8 mouse cellular contexts compared by ENCODE assay signal in the genomic region with DNA sequence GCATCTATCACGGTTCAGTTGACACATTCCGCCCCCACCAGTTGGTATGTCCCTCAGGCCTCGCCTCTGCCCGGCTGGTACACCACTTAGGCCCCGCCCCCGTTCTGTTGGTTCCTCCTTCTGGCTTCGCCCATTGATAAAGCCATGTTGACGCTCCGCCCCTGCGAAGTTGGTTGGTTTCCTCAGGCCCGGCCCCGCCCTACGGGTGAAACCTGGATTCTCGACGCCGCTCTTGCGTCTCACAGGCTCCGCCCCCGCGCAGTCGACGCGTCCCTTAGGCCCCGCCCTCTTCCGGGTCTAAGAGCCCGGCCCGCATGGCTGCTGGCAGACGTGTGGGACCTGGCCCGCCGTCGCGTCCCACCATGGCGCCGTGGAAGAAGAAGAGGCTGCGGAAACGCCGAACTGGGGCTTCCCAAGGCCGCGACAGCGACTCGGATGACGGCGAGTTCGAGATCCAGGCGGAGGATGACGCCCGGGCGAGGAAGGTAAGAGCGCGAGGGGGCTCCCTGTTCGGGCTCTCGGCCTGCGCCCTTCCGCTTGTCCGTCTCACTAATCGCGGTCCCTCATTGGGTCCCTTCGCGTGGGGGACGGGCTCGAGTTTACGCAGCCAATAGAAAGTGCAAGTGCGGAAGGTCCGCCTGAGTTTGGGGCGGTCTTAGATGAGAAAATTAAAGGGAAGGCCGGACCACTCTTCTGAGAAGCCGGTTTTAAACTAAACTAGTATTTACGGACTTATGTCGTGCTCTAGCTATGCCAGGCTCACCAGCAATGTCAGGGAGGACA. TPM values are rescaled to one million over a fixed set of nuclear protein-coding genes. Genes with fewer than 3 reads are reported as not detected.
DNase-seq lines count a peak whose midpoint lies in the region; ATAC-seq and TF ChIP-seq lines count a peak whose summit lies in the region.

No protein-coding gene starts in this region.

- peak; percentile 100 for DNase-seq in brain, embryonic 14.5 days (ENCODE audit: low read depth)
- DNase-seq in liver, adult 2 months (ENCODE audit: extremely low read depth, low read depth, low spot score) = peak; percentile 95
- peak; percentile 100 for DNase-seq in splenic B cell, adult 2 months (ENCODE audit: low read depth, low spot score)

- H3K4me1 ChIP-seq in erythroblast, embryonic 14.5 days (ENCODE audit: control insufficient read depth) = peaks cover 42% of the 10 kb centered on the region
- peaks cover 11% of the 10 kb centered on the region for H3K4me1 ChIP-seq in heart, embryonic 11.5 days (ENCODE audit: control insufficient read depth, insufficient read depth, low read length)
- H3K4me1 ChIP-seq in kidney, embryonic 16.5 days (ENCODE audit: insufficient read depth, low read length) = peaks cover 14% of the 10 kb centered on the region
- peaks cover 9% of the 10 kb centered on the region for H3K4me1 ChIP-seq in liver, adult 2 months (ENCODE audit: control insufficient read depth, insufficient read depth, low read length)

- H3K79me2 ChIP-seq in C2C12 (ENCODE audit: control insufficient read depth, insufficient read depth) (peaks cover 58% of the 10 kb centered on the region), myocyte (ENCODE audit: control insufficient read depth, insufficient read depth) (peaks cover 40% of the 10 kb centered on the region)
- peaks cover 16% of the 10 kb centered on the region; the same call in 1 of the 2 replicates for H3K79me2 ChIP-seq in liver, adult 2 months (ENCODE audit: control insufficient read depth, insufficient read depth, low read length)

- no peak for TF ChIP-seq POLR2A in brain, embryonic 14.5 days (IDR thresholded peaks at IDR 0.05; ENCODE audit: borderline replicate concordance, extremely low read depth, insufficient read depth, insufficient read length, poor library complexity, severe bottlenecking)
- peak; percentile 87 for TF ChIP-seq POLR2A in liver, adult 2 months (IDR thresholded peaks at IDR 0.05; ENCODE audit: extremely low read depth, insufficient read depth, low read length)
- peak; percentile 92 for TF ChIP-seq POLR2A in myocyte (IDR thresholded peaks at IDR 0.05; ENCODE audit: insufficient read length, low read depth)

- H3K27me3 ChIP-seq in C2C12 (ENCODE audit: control insufficient read depth, insufficient read depth, insufficient read length) = no peaks in the 10 kb centered on the region
- H3K27me3 ChIP-seq in erythroblast, embryonic 14.5 days (ENCODE audit: control insufficient read depth) = no peaks in the 10 kb centered on the region
- H3K27me3 ChIP-seq in heart, embryonic 11.5 days (ENCODE audit: control insufficient read depth, insufficient read depth, low read length) = no peaks in the 10 kb centered on the region
- H3K27me3 ChIP-seq in kidney, embryonic 16.5 days (ENCODE audit: insufficient read depth, low read length) = no peaks in the 10 kb centered on the region
- no peaks in the 10 kb centered on the region for H3K27me3 ChIP-seq in liver, adult 2 months (ENCODE audit: control insufficient read depth, insufficient read depth, low read length)
- no peaks in the 10 kb centered on the region for H3K27me3 ChIP-seq in myocyte (ENCODE audit: control insufficient read depth, insufficient read depth, insufficient read length)
- no peaks in the 10 kb centered on the region for H3K27me3 ChIP-seq in splenic B cell, adult 2 months (ENCODE audit: control insufficient read depth, insufficient read depth, low read length, poor library complexity, severe bottlenecking)

- H3K9ac ChIP-seq in heart, embryonic 11.5 days (ENCODE audit: low read depth, low read length) = peak overlapping the region; percentile 82
- peak overlapping the region; percentile 77 for H3K9ac ChIP-seq in kidney, embryonic 16.5 days (replicated peaks; ENCODE audit: low read length)
- peak overlapping the region; percentile 81 for H3K9ac ChIP-seq in liver, adult 2 months (ENCODE audit: low read depth, low read length)

- peaks cover 7% of the 10 kb centered on the region for H3K9me3 ChIP-seq in erythroblast, embryonic 14.5 days (ENCODE audit: control insufficient read depth, low read length)
- no peaks in the 10 kb centered on the region for H3K9me3 ChIP-seq in heart, embryonic 11.5 days (replicated peaks; ENCODE audit: control insufficient read depth, low read length)
- peaks cover 4% of the 10 kb centered on the region; the same call in 1 of the 2 replicates for H3K9me3 ChIP-seq in kidney, embryonic 16.5 days (ENCODE audit: low read length)

- no peaks in the 10 kb centered on the region for H3K36me3 ChIP-seq in C2C12 (ENCODE audit: control insufficient read depth, insufficient read depth)
- peaks cover 51% of the 10 kb centered on the region for H3K36me3 ChIP-seq in erythroblast, embryonic 14.5 days (ENCODE audit: control insufficient read depth)
- H3K36me3 ChIP-seq in heart, embryonic 11.5 days (ENCODE audit: control insufficient read depth, insufficient read depth, low read length) = peaks cover 9% of the 10 kb centered on the region; the same call in 1 of the 2 replicates
- peaks cover 20% of the 10 kb centered on the region for H3K36me3 ChIP-seq in kidney, embryonic 16.5 days (ENCODE audit: insufficient read depth, low read length)
- H3K36me3 ChIP-seq in liver, adult 2 months (ENCODE audit: control insufficient read depth, insufficient read depth, low read length) = no peaks in the 10 kb centered on the region
- H3K36me3 ChIP-seq in myocyte (ENCODE audit: control insufficient read depth, insufficient read depth) = peaks cover 5% of the 10 kb centered on the region
- H3K36me3 ChIP-seq in splenic B cell, adult 2 months (ENCODE audit: control insufficient read depth, insufficient read depth, low read length, poor library complexity, severe bottlenecking) = 0 out of 2 replicates have a peak, but pooled peaks cover 3% of the 10 kb centered on the region

- H3K4me3 ChIP-seq in C2C12 (ENCODE audit: insufficient read depth, poor library complexity, severe bottlenecking) (peak overlapping the region; percentile 65), myocyte (peak overlapping the region; percentile 49)
- peak overlapping the region; percentile 72 for H3K4me3 ChIP-seq in erythroblast, embryonic 14.5 days (replicated peaks)
- H3K4me3 ChIP-seq in heart, embryonic 11.5 days (ENCODE audit: low read depth, low read length) = peak overlapping the region; percentile 82
- H3K4me3 ChIP-seq in kidney, embryonic 16.5 days (ENCODE audit: low read length) = peak overlapping the region; percentile 74
- peak overlapping the region; percentile 82 for H3K4me3 ChIP-seq in liver, adult 2 months (ENCODE audit: insufficient read depth, low read depth, low read length)

- peak; percentile 91 for ATAC-seq in heart, embryonic 11.5 days (replicated peaks; ENCODE audit: insufficient number of reproducible peaks, low FRiP score, low TSS enrichment)
- peak; percentile 94 for ATAC-seq in kidney, embryonic 16.5 days (ENCODE audit: low FRiP score, low TSS enrichment)

- peak overlapping the region; percentile 99 for H3ac ChIP-seq in C2C12 (ENCODE audit: control insufficient read depth, insufficient read length, low read depth)
- peak overlapping the region; percentile 92 for H3ac ChIP-seq in myocyte (ENCODE audit: control insufficient read depth, insufficient read length)

- H3K4me2 ChIP-seq in heart, embryonic 11.5 days = peak overlapping the region; percentile 85
- H3K4me2 ChIP-seq in kidney, embryonic 16.5 days (replicated peaks; ENCODE audit: low read depth, low read length) = peak overlapping the region; percentile 94
- H3K4me2 ChIP-seq in myocyte (ENCODE audit: low read depth) = peak overlapping the region; percentile 90

- H3K79me3 ChIP-seq in C2C12 (ENCODE audit: low read depth) = peaks cover 33% of the 10 kb centered on the region

- under 1% methylated on average over 69 of the region's 69 CpGs for WGBS in heart, embryonic 11.5 days (ENCODE audit: insufficient replicate concordance)
- under 1% methylated on average over 69 of the region's 69 CpGs for WGBS in kidney, embryonic 16.5 days
- WGBS in liver, adult 2 months = under 1% methylated on average over 69 of the region's 69 CpGs

- H3K27ac ChIP-seq in heart, embryonic 11.5 days (ENCODE audit: low read depth, low read length) = peak overlapping the region; percentile 85
- H3K27ac ChIP-seq in kidney, embryonic 16.5 days (ENCODE audit: low read length) = peak overlapping the region; percentile 89
- peak overlapping the region; percentile 83 for H3K27ac ChIP-seq in liver, adult 2 months (replicated peaks; ENCODE audit: insufficient read depth, low read depth, low read length)

- TF ChIP-seq CTCF in C2C12 (IDR thresholded peaks at IDR 0.05; ENCODE audit: control insufficient read depth, insufficient read depth, insufficient read length) = no peak
- TF ChIP-seq CTCF in brain, embryonic 14.5 days (IDR thresholded peaks at IDR 0.05; ENCODE audit: borderline replicate concordance, extremely low read depth, insufficient read depth, insufficient read length) = no peak
- TF ChIP-seq CTCF in liver, adult 2 months (IDR thresholded peaks at IDR 0.05; ENCODE audit: low read depth, low read length) = no peak

RNA-seq across cellular contexts. Expression of a gene that starts 0.5 kb away (rescaled TPM):
- polyA plus RNA-seq in C2C12 (2012; fragmentation: generic; extraction: Trizol) = 50.2 TPM
- 42.7 and 49.7 TPM in 2 replicates for polyA plus RNA-seq in brain, embryonic 14.5 days (2012; rRNA removed)
- polyA plus RNA-seq in erythroblast, embryonic 14.5 days (2012) = 3.1 and 3.4 TPM in 2 replicates
- 22.2 and 23.5 TPM in 2 replicates for polyA plus RNA-seq in heart, embryonic 11.5 days (2014; fragmentation: Nextera tagmentation; extraction: Ambion mirVana)
- polyA plus RNA-seq in kidney, embryonic 16.5 days (2015; fragmentation: Nextera tagmentation; extraction: Ambion mirVana) = 53.7 and 54.8 TPM in 2 replicates
- 15.2 and 19.8 TPM in 2 replicates for total RNA-seq in liver, adult 2 months (2014; rRNA removed)
- 24.2 and 24.6 TPM in 2 replicates for polyA plus RNA-seq in liver, adult 2 months (2012; rRNA removed)
- 56.3 TPM for polyA plus RNA-seq in myocyte (2012; fragmentation: generic; extraction: Trizol)

RNA-seq across cellular contexts. Expression of a gene that starts 0.6 kb away (rescaled TPM):
- polyA plus RNA-seq in C2C12 (2012; fragmentation: generic; extraction: Trizol) = 17.2 TPM
- polyA plus RNA-seq in brain, embryonic 14.5 days (2012; rRNA removed) = 32.8 and 38.1 TPM in 2 replicates
- polyA plus RNA-seq in erythroblast, embryonic 14.5 days (2012) = 1.5 and 1.7 TPM in 2 replicates
- polyA plus RNA-seq in heart, embryonic 11.5 days (2014; fragmentation: Nextera tagmentation; extraction: Ambion mirVana) = 5.6 and 7.9 TPM in 2 replicates
- polyA plus RNA-seq in kidney, embryonic 16.5 days (2015; fragmentation: Nextera tagmentation; extraction: Ambion mirVana) = 18.0 and 18.4 TPM in 2 replicates
- 4.4 and 5.9 TPM in 2 replicates for total RNA-seq in liver, adult 2 months (2014; rRNA removed)
- 9.1 and 10.5 TPM in 2 replicates for polyA plus RNA-seq in liver, adult 2 months (2012; rRNA removed)
- polyA plus RNA-seq in myocyte (2012; fragmentation: generic; extraction: Trizol) = 14.7 TPM

RNA-seq across cellular contexts. Expression of a gene that starts 21.0 kb away (rescaled TPM):
- not detected for polyA plus RNA-seq in C2C12 (2012; fragmentation: generic; extraction: Trizol)
- 0.18 and 0.30 TPM in 2 replicates for polyA plus RNA-seq in brain, embryonic 14.5 days (2012; rRNA removed)
- not detected in 2 replicates for polyA plus RNA-seq in erythroblast, embryonic 14.5 days (2012)
- polyA plus RNA-seq in heart, embryonic 11.5 days (2014; fragmentation: Nextera tagmentation; extraction: Ambion mirVana) = not detected in 2 replicates
- polyA plus RNA-seq in kidney, embryonic 16.5 days (2015; fragmentation: Nextera tagmentation; extraction: Ambion mirVana) = not detected in 2 replicates
- not detected in 2 replicates for total RNA-seq in liver, adult 2 months (2014; rRNA removed)
- polyA plus RNA-seq in liver, adult 2 months (2012; rRNA removed) = not detected in 2 replicates
- not detected for polyA plus RNA-seq in myocyte (2012; fragmentation: generic; extraction: Trizol)

RNA-seq across cellular contexts. Expression of a gene that starts 24.2 kb away (rescaled TPM):
- 0.33 TPM for polyA plus RNA-seq in C2C12 (2012; fragmentation: generic; extraction: Trizol)
- 2.3 and 3.5 TPM in 2 replicates for polyA plus RNA-seq in brain, embryonic 14.5 days (2012; rRNA removed)
- polyA plus RNA-seq in erythroblast, embryonic 14.5 days (2012) = 0.98 and 1.3 TPM in 2 replicates
- 0.18 and 0.54 TPM in 2 replicates for polyA plus RNA-seq in heart, embryonic 11.5 days (2014; fragmentation: Nextera tagmentation; extraction: Ambion mirVana)
- polyA plus RNA-seq in kidney, embryonic 16.5 days (2015; fragmentation: Nextera tagmentation; extraction: Ambion mirVana) = 1.5 TPM in 2 replicates
- 0.09 TPM in 1 of 2 replicates, not detected in the other for total RNA-seq in liver, adult 2 months (2014; rRNA removed)
- 0.15 and 0.22 TPM in 2 replicates for polyA plus RNA-seq in liver, adult 2 months (2012; rRNA removed)
- 0.91 TPM for polyA plus RNA-seq in myocyte (2012; fragmentation: generic; extraction: Trizol)

RNA-seq across cellular contexts. Expression of a gene that starts 24.5 kb away (rescaled TPM):
- 34.6 TPM for polyA plus RNA-seq in C2C12 (2012; fragmentation: generic; extraction: Trizol)
- polyA plus RNA-seq in brain, embryonic 14.5 days (2012; rRNA removed) = 27.1 and 32.5 TPM in 2 replicates
- 30.3 TPM in 2 replicates for polyA plus RNA-seq in erythroblast, embryonic 14.5 days (2012)
- polyA plus RNA-seq in heart, embryonic 11.5 days (2014; fragmentation: Nextera tagmentation; extraction: Ambion mirVana) = 18.1 and 19.1 TPM in 2 replicates
- 30.6 and 34.1 TPM in 2 replicates for polyA plus RNA-seq in kidney, embryonic 16.5 days (2015; fragmentation: Nextera tagmentation; extraction: Ambion mirVana)
- 7.6 and 11.5 TPM in 2 replicates for total RNA-seq in liver, adult 2 months (2014; rRNA removed)
- polyA plus RNA-seq in liver, adult 2 months (2012; rRNA removed) = 51.9 and 78.1 TPM in 2 replicates
- polyA plus RNA-seq in myocyte (2012; fragmentation: generic; extraction: Trizol) = 88.7 TPM

Comparison
In these comparisons a context has a peak if more than half of its experiments do, and no peak if none do; other contexts are left out.
1. Peak in every context shown above with its lines: DNase-seq, ATAC-seq, H3K4me3 ChIP-seq and H3K27ac ChIP-seq.